Mouse (Mus musculus): ENCODE results near the gene Llgl2. TPM values are rescaled to one million over a fixed set of nuclear protein-coding genes. Genes with fewer than 3 reads are reported as not detected.

Llgl2 gene
- total RNA-seq, 4 experiments from 2014 or later = 10.5 to 13.4 (median 11.5) TPM

GRCm38 (mm10) chr11:115809311-115809781 lies 14.5 kb upstream of the Llgl2 start:
- no peak for DNase-seq

GRCm38 (mm10) chr11:115810377-115810776 lies 13.5 kb upstream of the Llgl2 start:
- peak; percentile 86 for DNase-seq

DNA sequence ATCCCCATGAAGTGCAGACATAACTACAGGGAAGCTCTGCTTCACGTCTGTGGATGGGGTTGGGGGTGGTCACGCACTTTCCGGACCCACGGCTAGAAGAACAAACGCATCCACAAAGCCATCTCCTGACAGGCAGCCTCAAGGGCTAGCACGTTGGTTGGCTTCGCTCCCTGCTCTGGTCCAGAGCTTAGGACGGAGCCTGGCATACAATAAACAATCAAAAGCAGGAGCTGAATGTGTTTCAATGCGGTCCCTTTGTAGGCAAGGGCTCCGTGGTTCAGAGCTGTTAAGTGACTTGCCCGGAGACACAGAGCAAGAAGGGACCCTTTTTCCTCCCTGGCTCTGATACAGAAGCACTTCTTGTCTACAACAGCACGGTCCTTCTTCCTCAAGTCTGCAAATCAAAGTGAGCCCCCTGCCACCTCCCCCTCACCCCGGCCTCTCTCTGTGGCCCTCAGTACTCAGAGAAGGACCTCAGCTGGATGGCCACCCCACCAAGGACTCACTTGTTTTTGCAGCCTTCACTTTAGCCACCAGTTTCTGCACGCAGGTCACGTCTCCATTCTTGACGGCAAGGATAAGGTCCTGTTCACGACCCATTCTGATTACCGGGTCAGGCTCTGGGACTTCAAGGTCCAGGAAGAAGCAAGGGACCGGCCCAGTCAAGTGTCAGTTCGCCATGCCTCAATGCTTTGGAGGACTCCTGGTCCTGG lies 12.3 kb upstream of the Llgl2 start:
- no peak for DNase-seq

DNA sequence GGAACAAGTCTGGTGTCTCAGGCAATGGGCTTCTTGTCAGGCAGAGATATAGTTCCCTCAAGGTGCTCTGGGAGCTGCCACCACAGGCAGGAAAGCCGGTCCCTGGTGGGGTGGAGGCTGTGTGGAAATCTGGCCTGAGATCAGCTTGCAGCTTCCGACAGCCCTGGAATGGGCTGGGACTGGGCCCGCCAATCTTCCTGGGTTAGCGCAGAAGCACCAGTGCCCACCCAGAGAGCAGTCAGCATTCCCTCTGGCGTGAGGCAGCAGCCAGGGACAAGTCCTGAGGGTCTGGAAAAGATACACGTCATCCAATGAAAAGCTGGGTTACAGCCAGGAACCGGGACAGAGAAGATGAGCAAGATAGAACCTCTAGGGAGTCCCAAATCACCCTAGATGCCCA lies 11.8 kb upstream of the Llgl2 start:
- DNase-seq = peak; percentile 64

- peak; percentile 67 for DNase-seq
Measured at GRCm38 (mm10) chr11:115812533-115813420, 11.1 kb upstream of the Llgl2 start.

DNA sequence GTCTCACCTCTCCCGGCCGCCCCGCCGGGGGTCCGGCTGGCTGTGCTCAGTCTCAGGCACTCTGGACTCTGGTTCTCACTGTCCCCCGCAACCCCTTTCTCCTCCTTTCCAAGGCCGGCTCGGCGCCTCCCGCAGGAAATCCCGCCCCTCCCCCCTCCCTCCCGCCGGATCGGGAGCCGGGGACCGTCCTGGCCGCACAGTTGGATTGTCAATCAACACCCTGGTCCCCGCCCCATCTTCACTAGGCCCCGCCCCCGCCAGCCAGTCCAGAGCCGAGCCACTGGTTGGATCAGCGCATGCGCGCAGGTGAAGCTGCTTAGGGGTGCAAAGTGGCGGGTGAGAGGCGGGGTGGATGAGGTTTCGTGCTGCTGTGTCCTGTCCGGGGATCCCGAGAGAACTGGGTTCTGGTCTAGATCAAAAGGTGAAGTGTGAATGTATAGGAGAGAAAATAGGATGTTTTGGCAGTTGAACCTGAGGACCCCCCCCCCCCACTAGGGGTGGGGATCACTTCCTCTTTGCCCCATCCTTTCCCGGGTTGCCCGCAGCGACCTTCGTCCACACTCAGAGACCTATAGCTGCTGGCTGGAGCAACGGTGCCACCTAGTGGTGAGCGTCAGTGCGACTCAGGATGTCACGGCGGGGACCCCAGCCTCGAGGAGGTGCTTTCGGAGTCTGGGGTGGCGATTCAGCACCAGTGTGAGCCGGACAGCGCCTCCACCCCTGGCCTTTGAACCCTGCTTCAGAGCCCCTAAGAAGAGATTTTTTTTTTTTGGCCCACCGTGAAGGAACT lies 10.1 kb upstream of the Llgl2 start, which contains the start of gene Caskin2:
Gene Caskin2, minus strand, starts transcription at position 133 of the 790 bp plus-strand sequence.
- DNase-seq = peak; percentile 96

- peak; percentile 75 for DNase-seq
Measured at GRCm38 (mm10) chr11:115814605-115815450, 9.0 kb upstream of the Llgl2 start, which contains the start of gene Tsen54. Gene Tsen54, plus strand, starts transcription at chr11:115814724.

DNA sequence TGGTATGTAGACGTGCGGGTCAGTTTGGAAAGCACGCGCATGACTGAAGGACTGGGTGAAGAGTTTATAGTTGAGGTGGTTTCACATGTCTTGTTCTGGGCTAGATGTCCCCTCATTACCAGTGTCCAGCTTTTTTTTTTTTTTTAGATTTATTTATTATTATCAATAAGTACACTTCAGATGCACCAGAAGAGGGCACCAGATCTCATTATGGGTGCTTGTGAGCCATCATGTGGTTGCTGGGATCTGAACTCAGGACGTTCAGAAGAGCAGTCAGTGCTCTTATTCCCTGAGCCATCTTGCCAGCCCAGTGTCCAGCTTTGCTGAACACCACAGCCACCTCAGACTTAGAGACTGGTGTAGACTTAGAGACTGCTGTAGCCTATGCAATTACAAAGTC lies 6.5 kb upstream of the Llgl2 start:
- DNase-seq = no peak

DNA sequence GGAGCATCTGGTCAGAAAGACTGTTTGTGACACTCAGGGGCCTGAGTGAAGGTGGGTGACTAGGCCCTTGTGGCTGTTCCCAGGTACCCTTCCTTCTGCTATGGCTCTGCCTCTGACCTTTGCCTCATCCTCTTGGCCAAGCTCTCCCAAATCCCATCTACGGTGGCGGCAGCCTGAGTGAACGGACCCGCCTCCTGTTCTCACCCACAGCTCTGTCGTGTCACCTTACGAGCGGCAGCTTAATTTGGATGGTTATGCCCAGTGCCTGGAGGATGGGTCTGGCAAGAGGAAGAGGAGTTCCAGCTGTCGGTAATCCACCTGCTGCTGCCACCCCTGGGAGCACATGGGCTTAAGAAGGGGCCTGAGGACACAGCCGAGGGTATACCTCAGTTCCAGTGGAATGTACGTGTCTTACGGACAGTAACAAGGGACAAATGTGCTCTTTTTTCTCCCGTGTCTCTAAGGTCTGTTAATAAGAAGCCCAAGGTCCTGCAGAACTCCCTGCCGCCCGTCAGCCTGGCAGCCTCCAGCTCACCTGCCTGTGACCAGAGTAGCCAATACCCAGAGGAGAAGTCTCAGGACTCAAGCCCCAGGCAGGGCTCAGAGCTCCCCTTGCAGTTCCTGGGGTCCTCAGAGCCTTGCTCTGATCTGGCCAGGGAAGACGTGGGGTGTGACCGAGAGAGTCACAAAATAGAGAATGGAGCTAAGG lies 3.8 kb upstream of the Llgl2 start:
- no peak for DNase-seq

DNA sequence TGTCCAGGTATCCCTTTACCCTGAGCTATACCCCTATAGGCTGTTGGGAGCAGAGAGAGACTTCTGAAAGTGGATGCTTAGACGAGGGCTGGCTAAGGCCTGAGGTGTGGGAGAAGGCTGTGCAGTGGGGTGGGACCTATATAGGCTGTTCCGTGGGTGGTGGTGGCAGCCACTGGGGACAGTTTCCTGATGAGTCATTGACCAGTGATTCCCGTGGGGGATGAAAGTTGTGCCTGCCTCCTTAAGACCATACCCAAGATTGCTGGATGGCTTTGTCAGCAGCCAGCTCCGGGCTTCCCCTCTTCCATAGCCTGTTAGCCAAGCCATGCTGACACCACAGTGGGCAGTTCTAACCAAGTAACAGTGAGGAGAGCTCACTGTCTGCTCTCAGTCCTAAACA lies 2.8 kb upstream of the Llgl2 start:
- no peak for DNase-seq

- no peak for DNase-seq
Measured at GRCm38 (mm10) chr11:115824813-115825212, 964 bp downstream of the Llgl2 start.

DNA sequence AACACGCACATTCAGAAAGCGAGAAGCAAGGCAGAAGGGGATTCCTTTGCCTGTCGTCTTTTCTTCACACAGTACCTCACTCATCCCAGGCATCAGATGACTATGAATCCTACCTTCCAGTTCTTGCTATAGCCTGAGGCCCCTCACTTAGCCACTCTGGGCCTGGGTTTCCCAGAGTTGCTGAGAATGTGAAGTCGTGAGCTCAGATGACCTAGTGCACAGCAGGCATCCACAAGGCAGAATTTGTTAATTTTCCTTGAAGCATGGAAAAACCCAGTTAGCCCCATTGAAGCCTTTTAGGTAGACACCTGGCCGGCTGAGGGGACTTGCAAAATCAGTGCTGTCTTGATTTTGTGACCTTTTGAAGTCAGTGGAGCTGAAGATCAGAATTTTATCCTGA lies 2.6 kb downstream of the Llgl2 start:
- DNase-seq = no peak

DNA sequence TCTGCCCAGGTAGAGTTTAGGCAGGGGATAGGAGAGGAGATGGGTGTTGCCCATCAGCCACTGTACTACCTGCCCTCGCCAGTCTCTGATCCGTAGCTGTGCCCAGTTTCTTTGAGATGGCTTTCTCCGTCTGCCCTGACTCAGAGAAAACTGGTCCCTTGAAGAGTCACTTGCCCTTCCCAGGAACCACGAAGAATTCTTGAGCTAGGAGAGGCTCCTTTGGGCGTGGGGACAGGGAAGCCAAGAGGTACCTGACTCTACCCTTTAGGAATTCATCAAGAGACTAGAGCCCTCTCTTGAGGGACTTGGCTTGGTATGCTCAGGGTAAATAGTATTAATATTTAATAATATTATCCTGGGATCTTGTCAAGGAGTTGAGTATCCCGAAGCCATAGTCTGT lies 3.8 kb downstream of the Llgl2 start:
- no peak for DNase-seq

- DNase-seq = no peak
Measured at GRCm38 (mm10) chr11:115829036-115829435, 5.2 kb downstream of the Llgl2 start.

DNA sequence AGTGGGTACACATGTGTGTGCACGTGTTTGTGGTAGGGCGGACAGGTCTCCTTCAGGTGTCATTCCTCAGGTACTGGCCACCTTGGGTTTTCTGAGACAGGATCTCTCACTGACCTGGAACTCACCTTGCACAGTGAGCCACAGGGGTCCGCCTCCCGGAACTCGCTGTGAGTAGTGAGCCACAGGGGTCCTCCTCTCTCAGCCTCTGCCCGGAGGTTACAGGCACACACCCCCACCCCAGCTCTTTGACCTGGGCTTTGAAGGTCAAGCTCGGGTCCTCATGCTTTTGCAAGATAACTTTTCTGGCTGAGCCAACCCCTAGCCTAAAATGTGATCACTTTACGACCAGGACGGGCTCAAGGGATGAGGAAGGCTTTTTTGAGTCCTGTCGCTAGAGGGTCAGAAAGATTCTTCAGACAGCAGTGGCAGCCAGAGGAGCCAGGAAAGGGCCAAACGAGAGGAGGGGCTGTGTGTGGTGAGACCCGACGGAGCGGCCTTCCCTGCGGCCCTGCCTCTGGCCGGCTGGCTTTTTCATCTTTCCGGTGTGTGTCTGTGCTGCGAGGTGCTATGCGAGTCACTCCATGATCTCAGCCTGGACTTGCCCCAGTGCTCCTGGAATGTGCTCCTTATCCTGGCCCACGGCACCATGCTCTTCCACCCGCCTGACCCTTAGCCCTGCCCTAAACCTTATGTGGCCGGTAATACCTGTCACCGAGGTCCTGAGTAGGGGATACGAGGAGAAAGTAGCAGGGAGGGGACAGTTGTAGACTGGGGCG lies 6.9 kb downstream of the Llgl2 start:
- no peak for DNase-seq

- no peak for DNase-seq
Measured at GRCm38 (mm10) chr11:115831518-115831917, 7.7 kb downstream of the Llgl2 start.

GRCm38 (mm10) chr11:115832064-115832463 lies 8.2 kb downstream of the Llgl2 start:
- no peak for DNase-seq

GRCm38 (mm10) chr11:115832523-115832922 lies 8.7 kb downstream of the Llgl2 start:
- DNase-seq = no peak

GRCm38 (mm10) chr11:115833021-115833513 lies 9.2 kb downstream of the Llgl2 start:
- no peak for DNase-seq

DNA sequence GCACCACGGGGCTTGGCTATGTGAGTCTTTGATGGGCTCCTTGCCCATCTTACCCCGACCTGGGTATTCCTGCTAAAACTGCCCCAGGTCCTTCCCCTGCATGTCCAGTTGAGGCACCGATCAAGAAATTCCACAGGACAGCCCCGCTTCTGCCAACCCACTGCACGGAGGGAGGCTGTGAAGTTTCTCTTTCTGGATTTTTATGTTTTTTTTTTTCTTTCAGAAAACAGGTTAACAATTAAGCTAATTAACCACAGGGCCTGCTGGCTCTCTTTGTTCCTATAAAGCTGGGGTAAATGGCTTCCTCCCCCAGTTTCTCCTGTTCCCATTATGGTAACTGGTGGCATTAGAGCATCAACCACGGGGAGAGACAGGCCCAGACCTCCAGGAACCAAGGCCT lies 10.2 kb downstream of the Llgl2 start:
- no peak for DNase-seq

Data from adrenal gland, adult 8-10 months (tissue).